Mouse (Mus musculus): Measurements from ENCODE around the gene Arl3. TPM values are rescaled to one million over a fixed set of nuclear protein-coding genes. Genes with fewer than 3 reads are reported as not detected.
A peak's percentile ranks its signal among the peaks of the same experiment; 100 is the strongest.

Gene Arl3
- total and polyA plus RNA-seq, 3 experiments: 24.1 to 46.5 (median 45.3) TPM

DNA sequence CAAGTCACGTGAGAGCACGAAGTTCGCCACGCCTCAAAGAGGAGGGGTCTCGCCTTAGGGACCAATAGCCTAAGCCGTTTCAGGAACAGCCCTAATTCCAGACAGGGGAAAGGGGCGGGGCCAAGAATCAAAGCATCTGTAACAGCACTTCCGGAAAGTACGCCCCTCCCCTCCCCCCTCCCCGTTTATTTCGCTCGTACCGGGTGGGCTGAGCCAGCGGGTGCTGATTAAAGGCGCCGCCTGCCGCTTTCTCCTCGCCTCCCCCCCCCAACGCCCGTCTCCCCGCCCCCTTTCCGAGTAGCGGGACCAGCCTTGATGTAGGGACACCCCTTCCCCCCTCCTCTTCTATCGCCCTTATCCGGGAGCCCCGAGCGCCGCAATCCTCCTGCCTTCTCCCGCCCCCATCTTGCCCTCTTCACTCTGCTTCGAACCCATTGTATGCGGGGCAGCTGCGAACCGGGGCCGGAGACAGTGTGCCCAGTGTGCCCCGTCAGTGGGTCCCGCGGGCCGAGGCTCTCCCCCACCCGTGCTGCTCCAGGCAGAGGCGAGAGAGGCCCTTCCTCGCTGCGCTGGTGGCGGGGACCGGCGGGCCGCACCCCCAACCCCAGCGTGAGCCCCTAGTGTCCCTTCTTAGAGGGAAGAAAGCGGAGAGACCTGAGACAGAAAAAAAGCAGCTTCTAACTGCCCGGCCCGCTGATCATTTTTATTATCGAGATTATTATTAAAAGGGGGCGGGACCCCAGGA, 73.0 kb downstream of the Arl3 start (continued):
- TF ChIP-seq HCFC1 (IDR thresholded peaks at IDR 0.05; ENCODE audit: low read depth, low read length) (peak; percentile 65), MAZ (IDR thresholded peaks at IDR 0.05; ENCODE audit: low read depth, low read length) (peak; percentile 88), KAT2A (IDR thresholded peaks at IDR 0.05; ENCODE audit: insufficient replicate concordance, low read length) (no peak), EP300 (IDR thresholded peaks at IDR 0.05; ENCODE audit: low read length) (no peak; the same call in 1 of the 2 replicates), MXI1 (IDR thresholded peaks at IDR 0.05; ENCODE audit: low read depth, low read length) (peak; percentile 51; the same call in 1 of the 2 replicates), TBP (conservative IDR thresholded peaks at IDR 0.05; ENCODE audit: low read depth, low read length) (0 out of 2 replicates have a peak, but pooled peaks have one; percentile 5), ZKSCAN1 (IDR thresholded peaks at IDR 0.05; ENCODE audit: borderline replicate concordance, low read depth, low read length) (no peak), RCOR1 (conservative IDR thresholded peaks at IDR 0.05; ENCODE audit: low read depth, low read length) (no peak), E2F4 (IDR thresholded peaks at IDR 0.05; ENCODE audit: insufficient replicate concordance, low read depth, low read length) (no peak), RAD21 (IDR thresholded peaks at IDR 0.05; ENCODE audit: low read depth, low read length) (no peak), NRF1 (IDR thresholded peaks at IDR 0.05; ENCODE audit: low read depth, low read length) (no peak)

DNA sequence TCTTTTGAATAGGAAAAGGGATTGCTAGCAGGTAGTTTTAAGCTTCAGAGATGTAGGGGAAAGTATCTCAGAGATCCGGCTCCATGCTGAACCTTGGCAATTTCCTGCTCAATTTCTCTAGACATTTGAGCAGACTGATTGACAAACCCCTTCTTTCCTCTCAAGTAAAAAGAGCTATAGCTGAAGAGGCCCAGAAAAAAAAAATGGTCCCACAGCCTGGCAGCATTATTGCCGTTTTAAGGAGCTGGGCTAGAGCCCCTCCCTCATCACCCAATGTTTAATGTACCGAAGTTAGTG, 73.5 kb downstream of the Arl3 start:
- Histone ChIP-seq H3K4me2 (ENCODE audit: insufficient read depth, low read depth, poor library complexity, severe bottlenecking) (peak overlapping the region; percentile 70), H3K9ac (ENCODE audit: insufficient read depth, low read depth) (peak overlapping the region; percentile 51), H3K79me2 (replicated peaks; ENCODE audit: control insufficient read depth, extremely low read depth, insufficient read depth, poor library complexity, severe bottlenecking) (peaks cover 20% of the 10 kb centered on the region), H3K9me3 (replicated peaks; ENCODE audit: low read length) (no peaks in the 10 kb centered on the region), H3K4me3 (replicated peaks in 1 of 3; ENCODE audit: low read depth in 2 of 3, low read length in 2 of 3, poor library complexity in 1 of 3) (no peak overlapping the region), H3K36me3 (replicated peaks in 1 of 2; ENCODE audit: control insufficient read depth in 1 of 2, insufficient read depth in 1 of 2, low read length in 1 of 2) (peaks cover 0 to 3% of the 10 kb centered on the region in 2 experiments), H3K4me1 (ENCODE audit: control insufficient read depth in 1 of 2, insufficient read depth in 2 of 2) (peaks cover 4 to 7% of the 10 kb centered on the region in 2 experiments; a peak in 3 of 4 replicates), H3K27me3 (replicated peaks) (no peaks in the 10 kb centered on the region), H3K27ac (ENCODE audit: insufficient read depth, low read depth) (no peak overlapping the region)
- DNase-seq (ENCODE audit: extremely low read depth): no peak
- in situ Hi-C loops (cut with MboI; ENCODE audit: low pct_ligation_motif_present, low pct_unique_long_range_greater_than_20kb, low sequenced_read_pairs) (no loop called here), dilution Hi-C loops (cut with MboI; ENCODE audit: extremely low pct_ligation_motif_present, extremely low pct_unique_long_range_greater_than_20kb, low sequenced_read_pairs) (no loop called here)
- no peak for TF ChIP-seq ETS1 (conservative IDR thresholded peaks at IDR 0.05; ENCODE audit: low read depth, low read length)
- TF ChIP-seq POLR2A (IDR thresholded peaks at IDR 0.05; ENCODE audit: low read depth, low read length): no peak
- no peak for TF ChIP-seq MAX (IDR thresholded peaks at IDR 0.05; ENCODE audit: low read length)
- TF ChIP-seq HCFC1 (IDR thresholded peaks at IDR 0.05; ENCODE audit: low read depth, low read length): no peak
- TF ChIP-seq CHD1 (IDR thresholded peaks at IDR 0.05; ENCODE audit: low read depth, low read length): 0 out of 2 replicates have a peak, but pooled peaks have one; percentile 21
- TF ChIP-seq MXI1 (IDR thresholded peaks at IDR 0.05; ENCODE audit: low read depth, low read length): no peak
- TF ChIP-seq CTCF (conservative IDR thresholded peaks at IDR 0.05 in 1 of 2, IDR thresholded peaks at IDR 0.05 in 1 of 2; ENCODE audit: low read depth in 2 of 2, low read length in 2 of 2): no peak
- no peak for TF ChIP-seq USF1 (IDR thresholded peaks at IDR 0.05; ENCODE audit: low read depth, low read length)
- TF ChIP-seq TCF12 (IDR thresholded peaks at IDR 0.05; ENCODE audit: low read depth, low read length): no peak
- TF ChIP-seq E2F4 (IDR thresholded peaks at IDR 0.05; ENCODE audit: insufficient replicate concordance, low read depth, low read length): no peak
- no peak for TF ChIP-seq ZC3H11A (IDR thresholded peaks at IDR 0.05; ENCODE audit: low read depth, low read length)
- no peak for TF ChIP-seq MAZ (IDR thresholded peaks at IDR 0.05; ENCODE audit: low read depth, low read length)
- TF ChIP-seq EP300 (IDR thresholded peaks at IDR 0.05; ENCODE audit: low read length): no peak; the same call in 1 of the 2 replicates
- no peak for TF ChIP-seq SMC3 (IDR thresholded peaks at IDR 0.05; ENCODE audit: low read depth, low read length)
- TF ChIP-seq SIN3A (IDR thresholded peaks at IDR 0.05; ENCODE audit: low read length): no peak
- no peak for TF ChIP-seq USF2 (conservative IDR thresholded peaks at IDR 0.05; ENCODE audit: low read depth, low read length)
- no peak for TF ChIP-seq GABPA (IDR thresholded peaks at IDR 0.05; ENCODE audit: insufficient replicate concordance, low read depth, low read length)
- TF ChIP-seq BHLHE40 (IDR thresholded peaks at IDR 0.05; ENCODE audit: low read depth, low read length): peak; percentile 97; the same call in 1 of the 2 replicates
- no peak for TF ChIP-seq CHD2 (IDR thresholded peaks at IDR 0.05; ENCODE audit: low read length)
- no peak for TF ChIP-seq POLR2AphosphoS2 (IDR thresholded peaks at IDR 0.05; ENCODE audit: low read depth, low read length)
- TF ChIP-seq ELF1 (IDR thresholded peaks at IDR 0.05; ENCODE audit: low read depth, low read length): no peak
- TF ChIP-seq MAFK (IDR thresholded peaks at IDR 0.05; ENCODE audit: insufficient replicate concordance, low read length): no peak
- TF ChIP-seq MYC (IDR thresholded peaks at IDR 0.05; ENCODE audit: low read depth, low read length): no peak; the same call in 1 of the 2 replicates
- no peak for TF ChIP-seq UBTF (IDR thresholded peaks at IDR 0.05; ENCODE audit: low read depth, low read length)
- TF ChIP-seq IRF4 (IDR thresholded peaks at IDR 0.05; ENCODE audit: low read depth, low read length): no peak
- TF ChIP-seq ZMIZ1 (IDR thresholded peaks at IDR 0.05; ENCODE audit: low read depth, low read length): no peak
- no peak for TF ChIP-seq JUND (conservative IDR thresholded peaks at IDR 0.05; ENCODE audit: low read depth, low read length)
- peak; percentile 48; the same call in 1 of the 2 replicates for TF ChIP-seq NELFE (IDR thresholded peaks at IDR 0.05; ENCODE audit: low read depth, low read length)
- no peak for TF ChIP-seq JUN (IDR thresholded peaks at IDR 0.05; ENCODE audit: insufficient read depth, low read depth, low read length)
- peak; percentile 17; the same call in 1 of the 2 replicates for TF ChIP-seq ZNF384 (IDR thresholded peaks at IDR 0.05; ENCODE audit: low read depth, low read length)
- 0 out of 2 replicates have a peak, but pooled peaks have one; percentile 43 for TF ChIP-seq TBP (conservative IDR thresholded peaks at IDR 0.05; ENCODE audit: low read depth, low read length)

Measured in CH12.LX (cell line).